Mouse (Mus musculus) spleen, adult 2 months (tissue): Measurements from ENCODE around the gene Boc.

Experiments
- CTCF ChIP-seq: fragments of 200-500 bp; IDR thresholded peaks from 2 replicates; pipeline ENCODE4 v1.5.1; 2011; ENCODE audit warnings: mild to moderate bottlenecking, inconsistent platforms; ENCODE audit not compliant: insufficient read depth, insufficient read length, insufficient replicate concordance; ENCODE audit errors: extremely low read depth
- POLR2A ChIP-seq: fragments of 200-500 bp; IDR thresholded peaks from 2 replicates; pipeline ENCODE4 v1.6.1; 2011; ENCODE audit warnings: low read depth, low read length, inconsistent platforms

DNA sequence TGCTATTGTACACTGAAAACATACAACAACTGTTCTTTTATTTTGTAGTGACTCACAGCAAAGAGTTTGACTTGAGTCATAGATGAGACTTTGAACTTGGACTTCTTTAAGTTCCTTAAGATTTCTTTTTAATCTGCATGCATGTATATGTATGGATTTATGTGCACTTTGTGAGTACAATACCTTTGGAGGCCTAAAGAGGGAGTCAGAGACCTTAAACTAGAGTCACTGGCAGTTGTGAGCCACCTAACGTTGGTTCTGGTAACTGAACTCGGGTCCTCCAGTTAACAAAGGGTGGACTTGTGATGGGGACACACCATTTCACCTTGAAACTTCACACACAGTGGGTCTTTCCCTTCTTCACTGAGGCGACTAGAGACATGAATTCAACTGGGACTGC lies 60.2 kb downstream of the Boc start:
- no peak for TF ChIP-seq CTCF
- no peak for TF ChIP-seq POLR2A
